Mouse (Mus musculus) adrenal gland, adult (tissue): ENCODE measurements around the gene Ppp1r26.
"Not testable (repeated sequence)": the region's sequence is repeated elsewhere in the genome, so short reads cannot be mapped to it uniquely, and the experiment has no call there.

Experiments used
- DNase-seq, 2 experiments: peaks; one replicate each; pipeline ENCODE4 v3.0.0; 2022 to 2023; ENCODE audit warnings: low spot score in 1 of 2; ENCODE audit not compliant: inconsistent age in 2 of 2

The Ppp1r26 gene

DNA sequence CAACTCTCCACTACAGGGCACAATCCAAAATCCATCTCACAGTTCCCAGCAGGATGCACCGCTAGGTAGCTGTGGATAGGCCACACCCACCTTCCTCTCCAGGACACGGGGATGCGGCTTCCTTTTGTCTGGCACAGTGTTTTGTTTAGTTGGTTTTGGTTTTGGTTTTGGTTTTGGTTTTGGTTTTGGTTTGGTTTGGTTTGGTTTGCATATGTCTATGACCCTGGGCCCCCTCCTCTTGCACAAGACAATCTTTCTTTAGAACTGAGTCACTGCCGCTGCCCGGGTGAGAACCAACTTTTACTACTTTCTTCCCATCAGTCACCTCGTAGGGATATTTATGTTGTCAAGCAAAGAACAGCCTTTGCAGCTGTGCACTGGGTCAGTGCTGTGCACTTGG, 5.8 kb upstream of the Ppp1r26 start:
- no peak for DNase-seq

DNA sequence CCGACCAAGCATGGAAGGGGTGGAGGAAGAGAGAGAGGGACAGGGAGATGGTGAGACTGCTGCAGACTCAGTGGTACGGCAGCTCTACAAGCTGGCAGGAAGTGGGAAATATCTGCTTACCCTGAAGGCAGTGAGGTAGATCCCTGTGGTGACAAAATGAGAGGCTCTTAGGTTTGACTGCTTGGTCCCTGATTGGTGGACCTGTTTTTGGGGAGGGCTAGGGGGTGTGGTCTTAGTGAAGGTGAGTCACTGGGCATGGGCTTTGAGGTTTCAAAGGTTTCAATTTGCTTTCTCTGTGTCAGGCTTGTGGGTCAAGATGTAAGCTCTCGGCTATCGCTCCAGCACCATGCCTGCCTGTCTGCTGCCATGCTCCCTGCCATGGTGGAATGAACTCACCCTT, 1.5 kb upstream of the Ppp1r26 start:
- no peak for DNase-seq

DNA sequence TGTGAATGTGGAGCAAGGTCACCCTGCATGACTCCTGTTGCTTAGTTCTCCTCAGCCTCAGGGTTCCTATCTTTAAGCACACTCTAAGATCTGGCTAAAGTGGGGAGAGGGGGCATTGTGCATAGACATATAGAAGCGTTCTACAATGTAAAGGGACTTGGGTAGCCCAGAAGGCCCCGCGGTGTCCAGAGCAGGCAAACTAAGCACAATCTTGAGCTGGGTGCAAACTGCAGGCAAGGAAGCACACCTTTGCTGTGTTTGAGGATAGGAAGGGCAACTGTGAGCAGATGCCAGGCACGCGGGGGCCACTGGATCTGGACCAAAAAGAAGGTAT, 452 bp upstream of the Ppp1r26 start:
- DNase-seq: no peak

DNA sequence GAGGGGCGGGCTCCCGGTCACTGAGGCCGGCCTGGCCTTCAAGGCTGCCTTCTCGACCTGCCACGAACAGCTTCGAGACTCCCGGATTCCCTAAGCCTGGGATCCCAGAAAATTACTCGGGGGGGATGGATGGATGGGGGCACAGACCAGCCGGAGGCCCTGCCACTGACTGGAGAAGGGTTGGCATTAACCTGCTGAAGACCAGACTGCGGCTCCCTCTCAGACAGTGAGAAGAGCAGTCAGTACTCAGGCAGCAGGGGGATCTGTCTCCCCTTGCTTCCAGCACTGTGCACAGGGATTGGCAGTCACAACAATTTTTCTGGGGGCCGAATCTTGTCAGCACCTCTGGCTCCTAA, 693 bp downstream of the Ppp1r26 start:
- DNase-seq: no peak

DNA sequence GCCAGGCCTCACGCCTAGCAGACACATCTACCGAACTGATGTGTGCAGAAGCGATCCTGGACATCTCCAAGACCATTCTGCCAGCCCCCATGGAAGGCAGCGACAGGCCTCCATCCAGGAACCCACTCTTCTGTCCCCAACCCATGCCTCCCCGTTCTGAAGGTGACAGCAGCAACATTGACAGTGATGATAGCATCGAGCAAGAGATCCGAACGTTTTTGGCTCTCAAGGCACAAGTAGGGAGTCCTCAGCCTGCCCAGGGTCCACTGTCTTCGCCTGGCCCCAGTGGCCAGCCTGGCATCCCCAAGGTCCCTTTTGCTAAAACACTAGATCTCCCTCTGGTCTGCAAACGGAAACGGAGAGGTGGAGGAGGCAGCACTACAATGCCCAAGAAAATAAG, 5.1 kb downstream of the Ppp1r26 start:
- no peak for DNase-seq

DNA sequence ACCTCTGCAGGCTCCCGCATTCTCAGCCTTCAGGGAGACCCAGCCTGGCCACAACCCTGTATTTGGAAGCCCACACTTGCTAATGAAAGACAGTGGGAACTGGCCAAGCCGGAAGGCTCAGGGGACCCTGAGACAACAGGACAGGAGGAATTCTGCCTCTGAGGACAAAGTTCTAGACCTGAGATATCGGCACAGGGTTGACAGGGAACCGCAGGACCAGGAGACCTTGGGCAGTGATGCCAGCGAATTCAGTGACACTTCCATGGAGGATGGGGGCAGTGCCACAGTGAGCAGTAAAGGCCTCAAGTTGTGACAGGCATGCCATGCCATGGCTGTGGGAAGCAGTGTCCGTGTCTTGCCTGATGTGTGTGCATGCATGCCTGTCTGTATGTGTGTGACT, 6.9 kb downstream of the Ppp1r26 start:
- DNase-seq: no peak

DNA sequence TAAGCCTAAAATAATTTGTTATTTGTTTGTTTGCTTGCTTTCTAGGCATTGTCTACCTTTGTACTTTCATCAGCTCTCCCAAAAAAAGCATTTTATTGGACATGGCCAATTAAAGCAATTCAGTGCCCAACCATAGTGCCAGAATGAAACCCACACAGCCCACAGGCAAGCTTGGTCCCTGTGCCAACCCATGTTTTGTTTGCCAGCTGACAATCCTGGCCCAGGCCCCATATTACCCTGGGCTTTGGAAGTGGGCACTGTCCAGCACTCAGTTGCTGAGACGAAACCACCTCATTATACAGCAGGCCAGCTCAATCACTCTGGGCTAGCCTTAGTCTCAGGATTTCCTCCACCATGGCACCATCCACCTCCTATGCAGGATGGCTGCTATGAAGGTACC, 10.0 kb downstream of the Ppp1r26 start:
- no peak for DNase-seq

DNA sequence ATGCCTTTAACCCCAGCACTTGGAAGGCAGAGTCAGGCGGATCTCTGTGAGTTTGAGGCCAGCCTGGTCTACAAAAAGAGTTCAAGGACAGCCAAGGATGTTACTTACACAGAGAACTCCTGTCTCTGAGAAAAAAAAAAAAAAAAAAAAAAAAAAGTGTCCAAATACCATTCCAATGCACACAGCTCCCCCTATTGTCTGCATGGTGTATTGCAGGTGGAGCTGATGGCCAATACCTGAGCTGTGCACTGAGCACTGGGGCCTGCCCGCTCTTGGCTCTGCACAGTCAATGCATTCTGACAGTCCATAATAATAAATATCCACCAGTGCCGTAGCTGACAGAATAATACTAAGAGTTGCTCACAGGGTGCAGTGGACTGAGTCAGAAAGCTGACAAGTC, 17.3 kb downstream of the Ppp1r26 start:
- peak; percentile 47 to 80 for DNase-seq

DNA sequence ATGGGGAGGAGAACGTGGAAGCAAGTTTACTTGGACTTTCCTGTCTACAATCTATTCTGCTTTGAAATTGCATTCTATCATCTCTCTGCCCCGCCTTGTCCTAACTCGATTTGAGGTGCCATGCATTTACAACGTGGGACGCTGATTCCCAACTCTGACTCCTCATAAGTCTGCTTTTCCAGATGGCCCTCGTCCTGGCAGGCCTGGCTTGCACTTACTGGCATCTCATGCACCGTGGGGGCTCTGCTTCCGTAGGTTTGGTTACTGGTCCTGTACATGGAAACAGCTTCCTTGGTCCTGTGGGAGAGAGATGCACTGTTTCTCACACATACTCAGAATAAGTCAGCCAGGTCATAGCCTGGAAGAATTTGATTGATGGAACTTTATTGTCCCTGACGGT, 18.3 kb downstream of the Ppp1r26 start:
- DNase-seq: no peak

DNA sequence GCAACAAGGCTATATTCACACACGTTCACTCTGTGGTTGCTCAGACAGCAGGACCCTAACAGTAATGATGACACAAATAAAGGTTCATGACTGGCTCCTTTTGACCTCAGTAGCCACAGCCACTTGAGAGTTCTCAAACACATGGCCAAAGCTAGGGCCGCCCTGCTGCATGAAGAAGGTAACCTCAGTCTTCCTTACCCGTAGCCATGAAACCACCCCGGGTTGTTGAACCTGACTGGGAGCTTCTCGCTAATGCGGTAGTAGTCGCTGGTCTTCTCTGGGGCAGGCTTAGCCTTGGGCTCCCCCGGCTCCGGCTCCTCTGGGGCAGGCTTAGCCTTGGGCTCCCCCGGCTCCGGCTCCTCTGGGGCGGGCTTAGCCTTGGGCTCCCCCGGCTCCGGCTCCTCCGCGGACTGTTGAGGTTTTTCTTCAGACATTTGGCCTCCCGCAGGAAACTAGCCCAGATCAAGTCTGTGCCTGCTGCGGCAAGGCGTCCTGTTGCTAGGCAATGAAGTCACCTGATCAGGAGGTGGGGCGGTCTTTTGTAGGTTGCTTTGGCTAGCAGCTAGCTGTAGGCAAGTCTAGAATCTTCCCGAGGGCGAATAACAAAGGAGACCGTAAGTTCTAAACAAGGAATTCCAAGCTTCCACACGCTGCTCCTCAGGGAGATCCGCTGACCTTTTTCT, 19.4 kb downstream of the Ppp1r26 start, which contains the start of gene 1700007K13Rik:
Gene 1700007K13Rik (minus strand): TSS at position 497 of the 683 bp plus-strand sequence.
- peak; percentile 77 to 90 for DNase-seq

DNA sequence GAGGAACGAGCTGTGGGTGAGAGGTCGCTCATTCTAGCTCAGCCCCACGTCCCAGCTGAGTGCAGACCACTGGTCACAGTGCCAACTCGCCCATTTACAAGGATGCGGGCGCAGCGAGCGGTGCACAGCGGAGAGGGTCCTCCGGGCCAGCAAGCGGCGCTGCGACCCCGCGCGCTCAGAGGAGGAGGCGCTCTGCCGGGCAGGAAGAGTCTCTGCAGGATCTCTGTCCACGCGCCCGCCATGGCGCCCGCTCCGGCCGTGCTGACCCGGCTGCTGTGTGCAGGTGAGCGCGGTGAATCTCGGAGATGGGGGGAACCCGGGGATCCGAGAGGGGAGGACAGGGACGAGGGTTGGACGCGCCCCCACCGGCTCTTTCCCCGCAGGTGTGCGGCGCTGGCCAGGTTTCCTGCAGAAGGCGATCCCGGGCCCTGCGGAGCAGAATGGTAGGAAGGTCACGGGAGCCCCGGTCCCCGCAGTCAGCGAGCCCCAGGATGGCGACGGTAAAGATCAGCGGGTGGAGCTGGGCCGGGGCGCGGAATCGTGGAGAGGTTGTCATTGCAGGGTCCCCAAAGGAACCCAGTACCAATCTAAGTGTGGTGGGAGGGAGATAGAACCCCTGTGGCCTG, 21.4 kb downstream of the Ppp1r26 start, which contains the start of gene Mrps2:
Gene Mrps2 (plus strand): TSS at position 207 of the 626 bp plus-strand sequence.
- peak; percentile 88 to 95 for DNase-seq

DNA sequence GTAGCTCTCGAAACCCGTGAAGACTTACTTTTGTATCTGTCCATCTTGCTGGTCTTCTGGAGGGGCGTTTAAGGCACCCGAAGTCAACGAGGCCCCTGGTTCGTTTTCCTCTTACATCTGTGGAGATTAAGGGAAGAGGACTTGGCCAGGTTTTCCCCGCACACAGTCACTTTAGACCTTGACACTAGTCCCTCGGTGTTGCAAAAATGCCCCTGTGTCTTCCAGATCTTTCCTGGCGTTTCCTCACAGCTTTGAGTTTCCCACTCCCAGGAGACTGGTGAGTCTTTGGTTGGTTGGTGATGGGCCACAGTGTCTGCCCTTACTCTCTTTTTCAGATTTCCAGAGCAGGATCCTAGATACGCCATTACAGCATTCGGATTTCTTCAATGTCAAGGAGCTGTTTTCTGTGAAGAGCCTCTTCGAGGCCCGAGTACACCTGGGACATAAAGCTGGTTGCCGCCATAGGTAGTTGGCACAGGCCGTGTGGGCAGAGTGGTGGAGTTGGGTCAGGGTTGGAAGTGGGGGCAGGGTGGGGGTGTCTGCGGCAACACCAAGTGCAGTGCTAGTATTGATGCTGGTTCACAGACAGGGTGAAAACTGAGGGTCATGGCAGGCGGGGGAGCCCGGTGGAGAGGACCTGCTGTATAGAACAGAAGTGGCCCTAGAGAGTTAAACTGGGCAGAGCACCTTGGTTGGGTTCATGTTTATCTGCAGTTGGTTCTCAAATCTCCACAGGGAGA, 22.1 kb downstream of the Ppp1r26 start:
- DNase-seq: peak in 1 of 2 experiments; percentile 30

DNA sequence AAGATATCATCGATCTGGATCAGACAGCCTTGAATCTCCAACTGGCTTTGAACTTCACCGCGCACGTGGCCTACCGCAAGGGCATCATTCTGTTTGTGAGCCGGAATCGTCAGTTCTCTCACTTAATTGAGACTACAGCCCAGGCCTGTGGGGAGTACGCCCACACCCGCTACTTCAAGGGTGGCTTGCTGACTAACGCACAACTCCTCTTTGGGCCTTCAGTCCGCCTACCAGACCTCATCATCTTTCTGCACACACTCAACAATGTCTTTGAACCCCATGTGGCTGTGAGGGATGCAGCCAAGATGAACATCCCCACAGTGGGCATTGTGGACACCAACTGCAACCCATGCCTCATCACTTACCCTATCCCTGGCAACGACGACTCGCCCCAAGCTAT, 22.9 kb downstream of the Ppp1r26 start:
- no peak for DNase-seq

DNA sequence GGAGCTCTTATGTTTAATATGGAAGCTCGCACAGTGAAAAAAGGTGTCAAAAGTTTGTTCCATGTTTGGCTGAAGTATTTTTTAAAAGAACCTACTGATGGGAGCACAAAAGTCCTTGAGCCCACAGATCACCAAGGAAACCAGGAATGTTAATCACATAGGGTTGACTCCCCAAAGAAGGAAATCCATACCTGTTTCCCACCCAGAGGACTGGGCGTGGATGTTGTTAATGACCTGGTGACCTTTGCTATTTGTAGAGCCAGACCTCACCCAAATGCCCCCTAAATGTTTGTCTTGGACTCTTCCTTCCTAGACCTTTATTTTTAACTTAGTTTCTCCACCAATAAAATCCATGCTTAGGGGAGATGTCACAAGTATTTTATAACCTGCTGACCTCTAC, 24.0 kb downstream of the Ppp1r26 start:
- DNase-seq: no peak

DNA sequence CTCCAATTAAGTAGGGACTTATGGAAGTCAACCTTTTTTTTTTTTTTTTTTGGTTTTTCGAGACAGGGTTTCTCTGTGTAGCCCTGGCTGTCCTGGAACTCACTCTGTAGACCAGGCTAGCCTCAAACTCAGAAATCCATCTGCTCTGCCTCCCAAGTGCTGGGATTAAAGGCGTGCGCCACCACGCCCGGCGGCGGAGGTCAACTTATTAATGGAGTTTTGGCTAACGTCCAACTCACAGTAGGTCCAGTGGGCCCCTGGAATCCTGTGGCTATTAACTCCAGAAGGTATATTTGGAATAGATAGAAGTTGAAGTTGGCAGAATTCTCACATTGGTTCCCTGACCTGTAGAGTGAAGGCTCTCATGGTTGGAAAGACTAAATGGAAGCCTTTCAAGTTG, 25.4 kb downstream of the Ppp1r26 start:
- DNase-seq: not testable (repeated sequence)

DNA sequence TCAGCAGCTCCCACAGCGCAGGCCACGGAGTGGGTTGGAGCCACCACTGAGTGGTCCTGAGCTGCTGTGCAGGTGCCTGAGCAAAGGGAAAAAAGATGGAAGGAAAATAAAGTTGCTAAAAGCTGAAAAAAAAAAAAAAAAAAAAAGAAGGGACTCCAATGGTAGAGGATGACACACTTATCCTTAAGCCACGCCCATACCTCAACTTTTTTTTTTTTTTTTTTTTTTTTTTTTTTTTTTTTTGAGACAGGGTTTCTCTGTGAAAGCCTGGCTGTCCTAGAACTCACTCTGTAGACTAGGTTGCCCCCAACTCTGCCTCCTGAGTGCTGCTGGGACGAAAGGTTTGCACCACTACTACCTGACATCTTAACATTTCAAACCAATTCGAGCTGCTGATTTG, 31.4 kb downstream of the Ppp1r26 start:
- not testable (repeated sequence) for DNase-seq

DNA sequence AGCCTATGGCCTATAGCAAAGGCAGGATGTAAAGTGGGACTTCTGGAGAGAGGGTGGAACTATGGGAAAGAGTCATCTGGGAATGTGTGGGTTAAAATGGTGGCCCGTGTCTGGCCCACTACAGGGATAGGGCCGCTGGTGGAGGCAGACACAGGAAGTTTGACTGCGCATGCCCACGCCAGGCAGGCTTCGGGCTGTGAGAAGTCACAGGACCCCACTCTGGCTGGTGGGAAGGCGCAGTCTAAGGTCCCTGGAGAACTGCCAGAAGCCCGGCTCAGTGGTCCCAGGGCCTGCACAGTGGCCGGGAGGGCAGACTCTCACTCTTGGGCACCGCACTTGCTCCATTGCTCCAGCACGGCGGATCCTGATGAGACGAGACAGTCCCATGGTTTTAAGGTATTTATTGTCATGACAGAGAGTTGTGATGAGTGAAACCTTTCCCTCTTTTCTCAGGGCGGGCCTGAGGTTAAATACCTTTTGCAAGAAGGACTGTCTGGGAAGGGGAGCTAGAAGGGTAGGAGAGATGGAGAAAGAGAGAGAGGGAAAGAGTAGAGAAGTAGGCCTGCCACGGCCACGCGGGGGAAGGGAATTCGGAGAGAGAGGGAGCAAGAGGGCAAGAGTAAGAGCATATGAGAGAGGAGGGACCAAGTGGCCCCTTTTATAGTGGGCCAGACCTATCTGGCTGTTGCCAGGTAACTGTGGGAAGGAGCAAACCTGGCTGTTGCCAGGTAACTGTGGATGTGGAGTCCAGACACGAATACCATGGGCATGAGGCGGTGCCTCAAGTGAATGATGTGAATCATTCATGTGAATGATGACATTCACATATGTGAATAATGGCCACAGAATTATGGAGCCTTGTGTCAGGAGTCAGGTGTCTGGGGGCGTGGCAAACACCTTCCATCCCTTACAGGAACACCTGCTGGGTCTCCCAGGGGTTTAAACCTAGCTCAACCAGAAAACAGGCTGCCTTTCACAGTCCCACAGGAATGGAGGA, 32.9 kb downstream of the Ppp1r26 start:
- DNase-seq: no peak

DNA sequence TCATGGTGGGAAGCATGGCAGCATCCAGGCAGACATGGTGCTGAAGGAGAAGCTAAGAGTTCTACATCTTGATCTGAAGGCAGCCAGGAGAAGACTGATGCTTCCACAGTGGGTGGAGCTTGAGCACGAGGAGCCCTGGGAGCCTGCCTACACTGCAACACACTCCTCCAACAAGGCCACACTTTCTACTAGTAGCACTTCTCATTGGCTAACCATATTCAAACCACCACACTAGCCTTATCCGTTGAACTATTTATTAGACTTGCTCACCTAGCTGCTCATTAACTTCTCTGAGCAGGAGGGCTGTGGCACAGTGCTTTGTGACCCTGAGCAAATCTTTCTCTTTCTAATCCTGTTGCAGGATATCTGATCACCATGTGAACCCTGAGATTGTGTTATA, 37.3 kb downstream of the Ppp1r26 start:
- DNase-seq: no peak

DNA sequence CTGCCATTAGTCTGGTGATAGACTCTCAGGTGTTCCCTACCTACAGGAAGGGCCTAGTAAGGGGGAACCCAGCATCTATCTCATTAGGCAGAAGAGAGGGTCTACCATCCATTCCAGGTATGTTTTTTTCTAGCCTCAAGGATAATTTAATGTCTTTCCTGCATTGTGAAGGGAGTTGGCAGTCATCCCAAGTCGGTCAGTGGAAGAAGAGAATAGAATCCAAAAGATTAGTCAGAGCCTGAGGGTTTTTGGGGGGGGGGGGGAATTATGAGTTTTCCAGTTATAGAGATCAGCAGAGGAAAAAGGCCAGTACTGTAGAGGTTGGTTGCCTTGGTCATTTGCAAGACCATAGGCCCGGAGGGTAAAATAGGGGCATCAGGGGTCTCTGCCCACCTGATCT, 47.9 kb downstream of the Ppp1r26 start:
- no peak for DNase-seq

DNA sequence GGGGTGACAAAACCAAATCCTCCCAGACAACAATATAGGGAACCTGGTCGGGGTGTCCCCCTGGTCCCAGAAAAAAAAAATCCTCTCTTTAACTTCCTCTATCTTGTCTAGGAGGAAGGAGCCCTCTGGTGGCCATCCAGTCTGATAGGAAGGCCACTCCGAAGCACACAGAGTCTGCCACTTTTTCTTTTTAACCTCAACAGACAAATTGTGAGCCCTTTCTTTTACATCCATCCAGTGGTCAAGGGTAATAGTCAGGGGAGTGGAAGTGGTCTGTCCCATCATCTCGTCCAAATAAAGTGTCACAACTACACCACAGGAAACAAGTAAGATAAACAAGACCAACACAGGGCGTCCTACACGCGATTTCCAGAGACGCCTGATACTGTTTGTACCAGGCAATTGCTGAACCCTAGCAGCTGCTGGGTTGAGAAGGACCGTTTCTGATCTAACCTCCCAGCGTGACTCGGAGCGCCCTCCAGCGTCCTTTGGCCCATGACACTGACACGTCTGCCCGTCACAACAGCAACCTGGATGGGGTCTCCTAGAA, 48.7 kb downstream of the Ppp1r26 start:
- peak; percentile 22 to 54 for DNase-seq
